Mouse (Mus musculus): Measurements from ENCODE around the gene Ank2. TPM values are rescaled to one million over a fixed set of nuclear protein-coding genes. Genes with fewer than 3 reads are reported as not detected.

Ank2 gene
- polyA plus RNA-seq, 1 experiment: 1.1 TPM

GRCm38 (mm10) chr3:127429866-127430265 is 69.3 kb downstream of the Ank2 start:
- Histone ChIP-seq H3K36me3 (ENCODE audit: control insufficient read depth, insufficient read depth, low read length) (no peaks in the 10 kb centered on the region), H3K27ac (ENCODE audit: insufficient read depth, low read depth, low read length) (no peak overlapping the region), H3K4me3 (ENCODE audit: low read depth, low read length) (no peak overlapping the region), H3K4me1 (ENCODE audit: control insufficient read depth, insufficient read depth, insufficient read length, low read length) (no peaks in the 10 kb centered on the region), H3K27me3 (ENCODE audit: control insufficient read depth, insufficient read depth, low read length) (no peaks in the 10 kb centered on the region)
- TF ChIP-seq POLR2A (IDR thresholded peaks at IDR 0.05; ENCODE audit: low read depth, low read length): no peak
- TF ChIP-seq CTCF (IDR thresholded peaks at IDR 0.05; ENCODE audit: extremely low read depth, insufficient read length, insufficient replicate concordance, low read depth, low read length): no peak
- 71% methylated on average over 13 of the region's 13 CpGs for WGBS

DNA sequence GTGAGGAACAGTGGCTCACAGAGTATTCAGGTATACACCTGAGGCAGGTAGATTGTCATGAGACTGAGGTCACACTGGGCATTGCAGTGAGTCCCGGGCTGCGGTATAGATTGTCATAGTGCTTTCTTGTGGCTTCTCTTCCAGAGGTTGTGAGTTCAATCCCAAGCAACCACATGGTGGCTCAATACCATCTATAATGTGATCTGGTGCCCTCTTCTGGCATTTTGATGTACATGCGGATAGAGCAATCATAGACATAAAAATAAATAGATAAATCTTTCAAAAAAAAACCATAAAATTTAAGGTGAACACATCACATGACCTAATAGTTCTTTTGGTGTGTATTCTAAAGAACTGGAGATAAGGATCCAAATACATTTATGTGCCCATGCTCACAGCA is 70.6 kb downstream of the Ank2 start:
- Histone ChIP-seq H3K27me3 (ENCODE audit: control insufficient read depth, insufficient read depth, low read length) (no peaks in the 10 kb centered on the region), H3K4me1 (ENCODE audit: control insufficient read depth, insufficient read depth, insufficient read length, low read length) (no peaks in the 10 kb centered on the region), H3K36me3 (ENCODE audit: control insufficient read depth, insufficient read depth, low read length) (no peaks in the 10 kb centered on the region), H3K4me3 (ENCODE audit: low read depth, low read length) (no peak overlapping the region), H3K27ac (ENCODE audit: insufficient read depth, low read depth, low read length) (no peak overlapping the region)
- 90% methylated on average over 3 of the region's 3 CpGs for WGBS
- no peak for TF ChIP-seq CTCF (IDR thresholded peaks at IDR 0.05; ENCODE audit: extremely low read depth, insufficient read length, insufficient replicate concordance, low read depth, low read length)
- no peak for TF ChIP-seq POLR2A (IDR thresholded peaks at IDR 0.05; ENCODE audit: low read depth, low read length)

DNA sequence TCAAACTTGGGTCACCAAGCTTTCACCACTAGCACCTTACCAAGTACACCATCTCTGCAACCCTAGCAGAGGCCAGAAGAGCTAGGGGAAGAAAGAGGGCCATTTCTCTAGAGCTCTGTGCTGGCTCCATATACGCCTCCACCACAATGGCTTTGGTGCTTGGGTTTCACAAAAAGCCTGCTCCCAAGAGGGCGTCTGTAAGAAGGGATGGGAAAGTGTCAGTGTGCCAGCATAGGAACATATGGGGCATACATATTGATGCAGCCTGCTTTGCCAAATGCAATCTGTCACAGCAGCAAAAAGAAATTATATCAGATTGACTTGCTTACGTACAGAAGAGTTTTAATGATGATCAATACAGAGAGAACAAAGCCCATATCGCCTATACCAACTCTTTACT is 82.2 kb downstream of the Ank2 start:
- Histone ChIP-seq H3K4me1 (ENCODE audit: control insufficient read depth, insufficient read depth, insufficient read length, low read length) (no peaks in the 10 kb centered on the region), H3K4me3 (ENCODE audit: low read depth, low read length) (no peak overlapping the region), H3K27me3 (ENCODE audit: control insufficient read depth, insufficient read depth, low read length) (no peaks in the 10 kb centered on the region), H3K36me3 (ENCODE audit: control insufficient read depth, insufficient read depth, low read length) (no peaks in the 10 kb centered on the region), H3K27ac (ENCODE audit: insufficient read depth, low read depth, low read length) (no peak overlapping the region)
- TF ChIP-seq POLR2A (IDR thresholded peaks at IDR 0.05; ENCODE audit: low read depth, low read length): no peak
- no peak for TF ChIP-seq CTCF (IDR thresholded peaks at IDR 0.05; ENCODE audit: extremely low read depth, insufficient read length, insufficient replicate concordance, low read depth, low read length)
- 86% methylated on average over 4 of the region's 4 CpGs for WGBS

GRCm38 (mm10) chr3:127414438-127414837 is 84.7 kb downstream of the Ank2 start:
- no peaks in the 10 kb centered on the region for H3K36me3 ChIP-seq (ENCODE audit: control insufficient read depth, insufficient read depth, low read length)
- WGBS: 40% methylated on average over 1 of the region's 1 CpGs
- no peaks in the 10 kb centered on the region for H3K4me1 ChIP-seq (ENCODE audit: control insufficient read depth, insufficient read depth, insufficient read length, low read length)
- no peak overlapping the region for H3K4me3 ChIP-seq (ENCODE audit: low read depth, low read length)
- no peak for TF ChIP-seq POLR2A (IDR thresholded peaks at IDR 0.05; ENCODE audit: low read depth, low read length)
- no peak for TF ChIP-seq CTCF (IDR thresholded peaks at IDR 0.05; ENCODE audit: extremely low read depth, insufficient read length, insufficient replicate concordance, low read depth, low read length)
- no peak overlapping the region for H3K27ac ChIP-seq (ENCODE audit: insufficient read depth, low read depth, low read length)
- no peaks in the 10 kb centered on the region for H3K27me3 ChIP-seq (ENCODE audit: control insufficient read depth, insufficient read depth, low read length)

DNA sequence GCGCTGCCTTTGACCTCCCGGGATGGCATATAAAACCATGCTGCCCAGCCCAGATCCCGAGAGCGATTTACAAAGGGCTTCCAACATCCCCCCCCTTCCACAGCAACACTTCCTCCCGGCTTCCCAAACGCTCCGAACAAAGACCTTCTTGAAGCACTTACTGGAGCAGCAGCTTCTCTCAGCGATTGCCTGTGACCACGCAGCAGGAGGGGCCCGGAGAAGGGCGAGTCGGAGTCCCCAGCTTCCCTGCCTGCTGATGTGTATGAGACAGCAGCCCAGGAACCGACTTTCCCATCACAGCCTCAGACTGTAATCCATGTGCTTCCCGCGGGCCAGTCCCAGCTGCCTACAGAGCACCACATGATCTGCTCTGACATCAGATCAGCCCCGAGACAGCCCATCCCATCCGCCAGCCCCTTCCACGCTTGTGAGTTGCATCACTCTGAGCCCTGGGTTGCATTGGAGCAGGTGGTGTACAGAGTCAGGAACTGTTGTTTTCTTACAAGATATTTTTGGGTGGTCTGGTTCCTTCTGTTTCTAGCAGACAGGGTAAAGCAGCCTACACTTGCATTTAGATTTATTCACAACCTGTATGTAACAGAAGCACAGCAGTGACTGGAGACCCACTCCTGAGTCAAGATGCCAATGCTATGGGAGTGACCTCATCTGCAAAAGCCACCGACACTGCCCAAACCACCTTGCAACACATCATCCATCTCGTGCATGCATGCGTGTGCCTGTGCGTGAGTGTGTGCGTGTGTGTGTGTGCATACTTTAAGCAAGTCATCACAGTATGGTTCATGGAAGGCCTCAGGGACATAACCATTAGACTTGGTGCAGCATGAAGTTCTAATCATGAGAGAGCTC is 90.2 kb downstream of the Ank2 start:
- H3K4me3 ChIP-seq (ENCODE audit: low read depth, low read length): peak overlapping the region; percentile 56
- no peak overlapping the region for H3K27ac ChIP-seq (ENCODE audit: insufficient read depth, low read depth, low read length)
- no peaks in the 10 kb centered on the region for H3K36me3 ChIP-seq (ENCODE audit: control insufficient read depth, insufficient read depth, low read length)
- TF ChIP-seq CTCF (IDR thresholded peaks at IDR 0.05; ENCODE audit: extremely low read depth, insufficient read length, insufficient replicate concordance, low read depth, low read length): no peak
- no peak for TF ChIP-seq POLR2A (IDR thresholded peaks at IDR 0.05; ENCODE audit: low read depth, low read length)
- H3K4me1 ChIP-seq (ENCODE audit: control insufficient read depth, insufficient read depth, insufficient read length, low read length): no peaks in the 10 kb centered on the region
- H3K27me3 ChIP-seq (ENCODE audit: control insufficient read depth, insufficient read depth, low read length): no peaks in the 10 kb centered on the region
- WGBS: 18% methylated on average over 23 of the region's 23 CpGs

GRCm38 (mm10) chr3:127407868-127408574 is 91.1 kb downstream of the Ank2 start:
- TF ChIP-seq CTCF (IDR thresholded peaks at IDR 0.05; ENCODE audit: extremely low read depth, insufficient read length, insufficient replicate concordance, low read depth, low read length): no peak
- no peak for TF ChIP-seq POLR2A (IDR thresholded peaks at IDR 0.05; ENCODE audit: low read depth, low read length)
- H3K4me3 ChIP-seq (ENCODE audit: low read depth, low read length): peak overlapping the region; percentile 56; the same call in 1 of the 2 replicates

GRCm38 (mm10) chr3:127406883-127407282 is 92.3 kb downstream of the Ank2 start:
- Histone ChIP-seq H3K4me1 (ENCODE audit: control insufficient read depth, insufficient read depth, insufficient read length, low read length) (no peaks in the 10 kb centered on the region), H3K27ac (ENCODE audit: insufficient read depth, low read depth, low read length) (no peak overlapping the region), H3K27me3 (ENCODE audit: control insufficient read depth, insufficient read depth, low read length) (no peaks in the 10 kb centered on the region), H3K4me3 (ENCODE audit: low read depth, low read length) (no peak overlapping the region), H3K36me3 (ENCODE audit: control insufficient read depth, insufficient read depth, low read length) (no peaks in the 10 kb centered on the region)
- 90% methylated on average over 4 of the region's 4 CpGs for WGBS
- no peak for TF ChIP-seq POLR2A (IDR thresholded peaks at IDR 0.05; ENCODE audit: low read depth, low read length)
- TF ChIP-seq CTCF (IDR thresholded peaks at IDR 0.05; ENCODE audit: extremely low read depth, insufficient read length, insufficient replicate concordance, low read depth, low read length): no peak

More at GRCm38 (mm10) chr3:127407868-127408574, 91.1 kb downstream of the Ank2 start:
- H3K36me3 ChIP-seq (ENCODE audit: control insufficient read depth, insufficient read depth, low read length): no peaks in the 10 kb centered on the region
- WGBS: 15% methylated on average over 9 of the region's 9 CpGs
- no peak overlapping the region for H3K27ac ChIP-seq (ENCODE audit: insufficient read depth, low read depth, low read length)
- H3K27me3 ChIP-seq (ENCODE audit: control insufficient read depth, insufficient read depth, low read length): no peaks in the 10 kb centered on the region
- no peaks in the 10 kb centered on the region for H3K4me1 ChIP-seq (ENCODE audit: control insufficient read depth, insufficient read depth, insufficient read length, low read length)

All from small intestine, adult 2 months (tissue).